Mouse (Mus musculus): ENCODE results near the gene Nomo1. TPM values are rescaled to one million over a fixed set of nuclear protein-coding genes. Genes with fewer than 3 reads are reported as not detected.

Gene Nomo1
- polyA plus RNA-seq, 1 experiment from 2014 or later: 27.0 TPM

DNA sequence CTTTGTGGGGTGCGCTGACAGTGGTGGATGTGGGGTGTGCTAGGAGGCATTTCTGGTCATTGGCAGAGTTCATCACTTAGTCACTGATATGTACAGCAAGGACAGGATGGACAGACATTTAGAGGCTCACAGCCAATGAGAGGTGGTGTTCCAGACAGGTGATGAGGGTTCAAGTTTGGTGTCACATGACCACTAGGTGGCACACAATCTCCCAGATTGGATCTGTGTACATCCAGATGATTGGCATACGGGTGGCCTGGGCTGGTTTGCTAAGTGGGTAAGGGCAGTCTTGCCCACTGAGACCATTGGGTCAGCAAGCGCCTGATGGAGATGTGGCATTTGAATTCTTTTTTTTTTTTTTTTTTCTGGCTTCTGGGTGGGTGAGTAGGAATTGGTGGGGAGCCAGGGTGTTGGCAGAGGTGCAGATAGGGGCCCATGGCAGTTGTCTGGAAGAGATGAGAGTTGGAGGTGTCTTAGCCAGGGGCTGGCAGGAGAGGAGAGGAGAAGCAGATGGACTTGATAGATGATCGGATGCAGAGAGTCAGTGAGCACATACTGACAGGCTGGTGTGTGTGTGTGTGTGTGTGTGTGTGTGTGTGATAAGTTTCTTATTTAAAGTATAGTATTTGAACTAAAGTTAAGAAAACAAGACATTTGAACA lies 18.8 kb downstream of the Nomo1 start:
- Histone ChIP-seq H3K4me1 (no peaks in the 10 kb centered on the region), H3K4me3 (no peak overlapping the region), H3K36me3 (peaks cover 90% of the 10 kb centered on the region), H3K27ac (no peak overlapping the region), H3K27me3 (ENCODE audit: low read depth, poor library complexity, severe bottlenecking) (no peaks in the 10 kb centered on the region), H3K9me3 (replicated peaks) (no peaks in the 10 kb centered on the region)
- DNase-seq (ENCODE audit: low spot score): no peak
- WGBS: 90% methylated on average over 4 of the region's 4 CpGs

DNA sequence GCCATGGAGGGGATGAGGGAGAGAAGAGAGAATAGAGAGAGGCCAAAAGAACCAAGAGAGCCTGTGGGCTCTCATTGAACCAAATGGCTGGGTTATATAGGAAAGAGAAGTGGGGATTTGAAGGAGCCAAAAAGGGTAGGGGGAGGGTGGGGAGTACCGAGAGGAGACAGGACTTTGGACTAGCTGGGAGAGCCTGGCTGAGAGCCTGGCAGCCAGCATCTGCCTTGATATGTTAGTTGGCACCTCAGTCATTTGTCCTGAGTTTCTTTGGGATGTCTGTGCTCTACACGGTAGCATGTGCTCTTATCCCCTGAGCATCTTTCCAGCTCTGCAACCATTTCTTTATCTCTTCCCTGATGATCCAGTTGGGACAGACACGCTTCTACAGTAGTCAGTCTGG lies 20.1 kb downstream of the Nomo1 start:
- H3K27me3 ChIP-seq (ENCODE audit: low read depth, poor library complexity, severe bottlenecking): no peaks in the 10 kb centered on the region
- DNase-seq (ENCODE audit: low spot score): no peak
- no peak overlapping the region for H3K27ac ChIP-seq
- no peaks in the 10 kb centered on the region for H3K9me3 ChIP-seq (replicated peaks)
- 95% methylated on average over 3 of the region's 3 CpGs for WGBS
- H3K4me1 ChIP-seq: no peaks in the 10 kb centered on the region
- H3K36me3 ChIP-seq: peaks cover 91% of the 10 kb centered on the region
- no peak overlapping the region for H3K4me3 ChIP-seq

GRCm38 (mm10) chr7:46058882-46059281 lies 25.4 kb downstream of the Nomo1 start:
- Histone ChIP-seq H3K9me3 (replicated peaks) (no peaks in the 10 kb centered on the region), H3K27me3 (ENCODE audit: low read depth, poor library complexity, severe bottlenecking) (no peaks in the 10 kb centered on the region), H3K4me1 (no peaks in the 10 kb centered on the region), H3K27ac (no peak overlapping the region), H3K4me3 (no peak overlapping the region), H3K36me3 (peaks cover 99% of the 10 kb centered on the region)
- WGBS: 95% methylated on average over 11 of the region's 11 CpGs
- no peak for DNase-seq (ENCODE audit: low spot score)

- peaks cover 99% of the 10 kb centered on the region for H3K36me3 ChIP-seq
- WGBS: 97% methylated on average over 8 of the region's 8 CpGs
- DNase-seq (ENCODE audit: low spot score): no peak
Measured at GRCm38 (mm10) chr7:46060688-46061087, 27.2 kb downstream of the Nomo1 start.

DNA sequence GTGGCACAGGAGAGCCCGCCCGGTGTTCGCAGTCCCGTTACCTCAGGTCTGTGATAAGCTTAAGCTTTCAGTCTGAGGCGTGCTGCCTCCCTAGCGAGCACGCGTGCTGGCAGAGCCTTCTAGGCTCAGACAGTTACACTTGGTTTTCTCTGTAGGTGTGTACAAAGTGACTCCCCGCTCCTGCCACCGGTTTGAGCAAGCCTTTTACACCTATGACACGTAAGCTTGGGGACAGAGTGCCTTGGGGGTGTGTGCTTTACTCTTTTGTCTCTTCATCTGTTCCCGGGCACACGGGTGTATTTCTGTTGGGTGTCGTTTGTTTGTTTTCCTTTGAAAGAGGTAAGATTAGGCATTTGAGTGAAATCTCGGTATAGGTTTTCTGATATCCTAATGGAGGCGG lies 28.1 kb downstream of the Nomo1 start:
- no peak for DNase-seq (ENCODE audit: low spot score)
- no peaks in the 10 kb centered on the region for H3K4me1 ChIP-seq
- H3K4me3 ChIP-seq: no peak overlapping the region
- no peaks in the 10 kb centered on the region for H3K9me3 ChIP-seq (replicated peaks)
- H3K36me3 ChIP-seq: peaks cover 99% of the 10 kb centered on the region
- WGBS: 97% methylated on average over 16 of the region's 16 CpGs
- no peak overlapping the region for H3K27ac ChIP-seq
- H3K27me3 ChIP-seq (ENCODE audit: low read depth, poor library complexity, severe bottlenecking): no peaks in the 10 kb centered on the region

More at GRCm38 (mm10) chr7:46060688-46061087, 27.2 kb downstream of the Nomo1 start:
- Histone ChIP-seq H3K9me3 (replicated peaks) (no peaks in the 10 kb centered on the region), H3K27me3 (ENCODE audit: low read depth, poor library complexity, severe bottlenecking) (no peaks in the 10 kb centered on the region), H3K27ac (no peak overlapping the region), H3K4me1 (no peaks in the 10 kb centered on the region), H3K4me3 (no peak overlapping the region)

GRCm38 (mm10) chr7:46063296-46063695 lies 29.8 kb downstream of the Nomo1 start:
- Histone ChIP-seq H3K4me3 (no peak overlapping the region), H3K4me1 (no peaks in the 10 kb centered on the region), H3K9me3 (replicated peaks) (no peaks in the 10 kb centered on the region), H3K36me3 (peaks cover 98% of the 10 kb centered on the region), H3K27ac (no peak overlapping the region), H3K27me3 (ENCODE audit: low read depth, poor library complexity, severe bottlenecking) (no peaks in the 10 kb centered on the region)
- no peak for DNase-seq (ENCODE audit: low spot score)
- 95% methylated on average over 6 of the region's 6 CpGs for WGBS

DNA sequence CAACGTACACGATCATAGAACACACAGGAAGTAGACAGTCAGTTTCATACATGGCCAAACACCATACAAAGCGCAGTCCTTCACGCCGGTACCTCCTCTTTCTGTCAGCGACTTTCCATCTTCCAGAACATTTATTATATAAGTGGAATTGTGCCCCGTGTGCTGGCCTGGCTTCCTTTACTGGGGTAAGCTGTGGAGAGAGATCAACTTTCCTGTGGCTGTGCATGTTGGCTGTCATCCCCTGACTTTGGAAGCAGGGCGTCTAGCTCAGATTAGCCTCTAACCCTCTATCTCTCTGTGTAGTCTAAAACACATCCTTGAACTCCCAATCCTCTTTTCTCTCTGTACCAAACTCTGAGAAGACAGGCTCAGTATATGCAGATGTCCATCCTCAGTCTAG lies 35.3 kb downstream of the Nomo1 start:
- H3K4me1 ChIP-seq: no peaks in the 10 kb centered on the region
- no peak overlapping the region for H3K4me3 ChIP-seq
- no peaks in the 10 kb centered on the region for H3K27me3 ChIP-seq (ENCODE audit: low read depth, poor library complexity, severe bottlenecking)
- peaks cover 98% of the 10 kb centered on the region for H3K36me3 ChIP-seq
- H3K27ac ChIP-seq: no peak overlapping the region
- no peak for DNase-seq (ENCODE audit: low spot score)
- WGBS: 95% methylated on average over 8 of the region's 8 CpGs
- no peaks in the 10 kb centered on the region for H3K9me3 ChIP-seq (replicated peaks)

GRCm38 (mm10) chr7:46076844-46077243 lies 43.3 kb downstream of the Nomo1 start:
- no peaks in the 10 kb centered on the region for H3K9me3 ChIP-seq (replicated peaks)
- no peaks in the 10 kb centered on the region for H3K27me3 ChIP-seq (ENCODE audit: low read depth, poor library complexity, severe bottlenecking)
- peaks cover 95% of the 10 kb centered on the region for H3K36me3 ChIP-seq

DNA sequence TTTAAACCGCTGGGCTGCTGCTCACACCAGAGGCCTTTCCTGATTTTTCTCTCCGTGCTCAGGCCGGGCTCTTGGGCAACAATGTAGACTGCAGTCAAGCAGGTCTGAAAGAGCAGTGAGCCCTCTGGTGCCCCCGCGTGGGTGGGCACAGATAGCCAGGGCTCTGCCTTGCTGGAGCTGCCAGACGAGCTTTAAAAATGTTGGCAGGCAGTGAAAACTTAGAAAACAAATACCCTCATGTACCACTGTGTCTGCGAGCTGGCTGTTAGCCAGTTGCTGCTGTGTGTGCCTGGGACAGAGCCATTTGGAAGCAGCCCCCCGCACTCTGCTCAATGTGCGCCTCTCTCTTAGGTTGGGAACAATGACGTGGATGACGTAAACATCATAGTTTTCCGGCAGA lies 44.2 kb downstream of the Nomo1 start:
- WGBS: 94% methylated on average over 12 of the region's 12 CpGs
- Histone ChIP-seq H3K27me3 (ENCODE audit: low read depth, poor library complexity, severe bottlenecking) (no peaks in the 10 kb centered on the region), H3K9me3 (replicated peaks) (no peaks in the 10 kb centered on the region), H3K4me1 (no peaks in the 10 kb centered on the region), H3K4me3 (no peak overlapping the region), H3K36me3 (peaks cover 95% of the 10 kb centered on the region), H3K27ac (no peak overlapping the region)
- no peak for DNase-seq (ENCODE audit: low spot score)

More at GRCm38 (mm10) chr7:46076844-46077243, 43.3 kb downstream of the Nomo1 start:
- 94% methylated on average over 7 of the region's 7 CpGs for WGBS
- Histone ChIP-seq H3K4me3 (no peak overlapping the region), H3K4me1 (no peaks in the 10 kb centered on the region), H3K27ac (no peak overlapping the region)
- DNase-seq (ENCODE audit: low spot score): no peak

DNA sequence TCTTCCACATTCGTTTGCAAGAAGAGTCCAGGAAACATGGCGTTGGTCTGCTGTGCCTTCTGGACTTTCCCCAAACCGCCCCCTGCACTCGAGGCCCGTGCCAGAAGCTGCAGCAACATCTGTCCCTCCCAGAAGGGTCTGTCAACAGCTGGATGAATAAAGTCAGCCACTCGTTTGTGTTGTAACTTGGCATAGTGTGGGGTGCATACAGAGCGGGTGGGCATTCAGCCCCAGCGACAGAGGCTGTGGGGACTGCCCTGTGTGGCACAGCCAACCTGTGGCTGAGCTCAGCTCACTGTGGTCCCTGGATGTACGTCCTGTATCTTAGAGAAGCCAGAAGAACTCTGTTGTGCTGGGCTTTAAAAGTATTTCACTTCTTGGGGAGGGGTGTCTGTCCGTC lies 50.5 kb downstream of the Nomo1 start:
- Histone ChIP-seq H3K9me3 (replicated peaks) (no peaks in the 10 kb centered on the region), H3K4me1 (peaks cover 5% of the 10 kb centered on the region; the same call in 1 of the 2 replicates), H3K27ac (no peak overlapping the region), H3K4me3 (no peak overlapping the region), H3K27me3 (ENCODE audit: low read depth, poor library complexity, severe bottlenecking) (no peaks in the 10 kb centered on the region), H3K36me3 (peaks cover 60% of the 10 kb centered on the region)
- DNase-seq (ENCODE audit: low spot score): no peak
- 94% methylated on average over 10 of the region's 10 CpGs for WGBS

- Histone ChIP-seq H3K4me3 (no peak overlapping the region), H3K36me3 (peaks cover 51% of the 10 kb centered on the region), H3K27ac (no peak overlapping the region), H3K9me3 (replicated peaks) (no peaks in the 10 kb centered on the region), H3K4me1 (peaks cover 5% of the 10 kb centered on the region; the same call in 1 of the 2 replicates), H3K27me3 (ENCODE audit: low read depth, poor library complexity, severe bottlenecking) (no peaks in the 10 kb centered on the region)
- no peak for DNase-seq (ENCODE audit: low spot score)
- 85% methylated on average over 16 of the region's 16 CpGs for WGBS
Measured at GRCm38 (mm10) chr7:46084839-46085513, 51.5 kb downstream of the Nomo1 start.

DNA sequence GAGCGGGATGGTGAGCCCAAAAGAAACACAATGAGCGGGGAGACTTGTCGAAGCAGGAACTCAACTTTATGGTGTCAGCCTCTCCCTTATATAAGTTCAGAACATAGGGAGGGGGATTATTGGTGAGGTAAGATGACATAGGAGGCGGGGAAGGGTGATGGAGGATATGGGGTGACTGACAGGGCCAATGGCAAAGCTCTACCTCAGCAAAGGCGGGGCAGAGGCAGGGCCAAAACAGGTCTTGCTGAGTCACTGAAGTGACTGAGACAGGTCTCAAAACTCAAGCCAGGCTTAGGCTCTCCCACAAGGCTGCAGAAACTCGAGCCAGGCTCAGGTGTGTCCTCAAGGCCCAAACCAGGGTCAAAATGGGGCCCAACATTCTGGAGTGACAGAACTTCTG lies 52.9 kb downstream of the Nomo1 start:
- DNase-seq (ENCODE audit: low spot score): no peak
- Histone ChIP-seq H3K4me1 (peaks cover 5% of the 10 kb centered on the region; the same call in 1 of the 2 replicates), H3K4me3 (no peak overlapping the region), H3K27me3 (ENCODE audit: low read depth, poor library complexity, severe bottlenecking) (no peaks in the 10 kb centered on the region), H3K9me3 (replicated peaks) (no peaks in the 10 kb centered on the region), H3K27ac (no peak overlapping the region), H3K36me3 (peaks cover 37% of the 10 kb centered on the region)
- 88% methylated on average over 6 of the region's 6 CpGs for WGBS

- Histone ChIP-seq H3K27me3 (ENCODE audit: low read depth, poor library complexity, severe bottlenecking) (peaks cover 7% of the 10 kb centered on the region), H3K36me3 (peaks cover 18% of the 10 kb centered on the region), H3K27ac (no peak overlapping the region), H3K4me1 (peaks cover 5% of the 10 kb centered on the region; the same call in 1 of the 2 replicates), H3K9me3 (replicated peaks) (no peaks in the 10 kb centered on the region), H3K4me3 (no peak overlapping the region)
- DNase-seq (ENCODE audit: low spot score): no peak
- 95% methylated on average over 6 of the region's 6 CpGs for WGBS
Measured at GRCm38 (mm10) chr7:46088241-46088640, 54.7 kb downstream of the Nomo1 start.

All from limb, embryonic 10.5 days (tissue).